Mouse (Mus musculus) ES-Bruce4 (cell line): Measurements from ENCODE around the gene Gpatch2.

Experiments used
- EP300 ChIP-seq: IDR thresholded peaks from 2 replicates; pipeline ENCODE4 v1.6.1; 2011; ENCODE audit warnings: low read depth, low read length; ENCODE audit not compliant: insufficient read depth
- POLR2A ChIP-seq: IDR thresholded peaks from one replicate; pipeline ENCODE4 v1.8.1; 2011; ENCODE audit warnings: low read length; ENCODE audit not compliant: insufficient read depth

GRCm38 (mm10) chr1:187348053-187348820 lies 132.9 kb downstream of the Gpatch2 start:
- TF ChIP-seq EP300 (no peak), POLR2A (no peak)
